Mouse (Mus musculus) layer of hippocampus, adult 9-11 months (tissue): ENCODE measurements around the gene Arid1b.

Source experiments
- DNase-seq: peaks from one replicate; pipeline ENCODE4 v3.0.0; 2022

Arid1b gene

GRCm38 (mm10) chr17:5165201-5165825 is 171.2 kb downstream of the Arid1b start:
- DNase-seq = no peak

GRCm38 (mm10) chr17:5166175-5166574 is 172.0 kb downstream of the Arid1b start:
- DNase-seq = no peak

DNA sequence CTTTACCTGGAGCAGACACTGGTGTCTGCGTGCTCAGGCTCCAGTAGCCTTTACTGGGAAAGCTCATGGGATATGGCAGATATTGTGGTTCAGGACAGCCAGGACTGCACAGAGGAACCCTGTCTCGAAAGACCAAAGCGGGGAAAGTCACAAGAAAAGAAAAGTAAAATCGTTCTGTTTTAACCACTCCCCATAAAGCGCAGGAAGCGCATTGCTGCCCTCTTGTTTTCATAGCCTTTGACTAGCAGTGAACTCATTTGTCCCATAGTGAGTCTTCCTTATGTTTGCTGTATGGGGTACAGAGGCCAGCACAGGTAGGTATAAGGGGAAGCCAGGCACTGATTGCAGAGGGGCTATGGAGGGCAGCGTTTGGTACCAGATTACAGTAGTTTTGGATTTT is 173.9 kb downstream of the Arid1b start:
- no peak for DNase-seq

GRCm38 (mm10) chr17:5168640-5169039 is 174.5 kb downstream of the Arid1b start:
- DNase-seq = no peak

DNA sequence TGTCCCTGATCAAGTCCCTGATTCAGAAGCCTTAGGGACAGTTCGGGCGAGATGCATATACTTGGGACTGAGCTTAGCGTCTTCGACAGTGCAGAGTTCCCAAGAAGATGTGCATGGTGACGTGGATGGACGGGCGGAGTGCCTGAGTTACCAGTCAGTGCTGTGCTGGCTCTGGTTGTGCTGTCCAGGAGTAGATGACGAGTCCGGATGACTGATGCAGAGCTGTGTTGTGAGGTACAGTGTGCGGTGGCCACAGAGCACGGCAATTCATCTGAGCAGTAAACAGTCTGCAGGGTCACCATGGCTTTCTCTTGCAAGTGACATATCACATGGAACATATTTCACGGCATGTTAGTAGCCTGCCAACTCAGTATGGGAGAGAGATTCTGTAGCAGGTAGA is 176.2 kb downstream of the Arid1b start:
- no peak for DNase-seq

DNA sequence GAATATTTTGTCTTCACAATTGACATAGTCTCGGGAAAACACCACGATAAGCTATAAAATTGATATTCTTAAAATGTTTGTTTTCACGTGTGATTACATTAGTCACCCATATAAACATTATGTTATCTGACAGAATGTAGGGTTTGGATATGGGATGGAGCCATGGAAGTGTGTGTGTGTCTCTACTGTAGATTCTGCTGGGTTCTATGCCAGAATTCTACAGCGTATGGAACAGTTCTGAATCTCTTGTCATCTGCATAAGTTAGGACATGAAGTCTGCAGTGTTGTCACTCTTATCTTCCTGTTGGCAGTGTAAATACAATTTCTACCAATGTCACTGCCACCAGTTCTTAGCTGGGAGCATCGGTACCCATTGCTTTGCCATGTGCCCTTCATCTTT is 177.3 kb downstream of the Arid1b start:
- DNase-seq = no peak

- DNase-seq = no peak
Observed at GRCm38 (mm10) chr17:5174426-5175020, 180.4 kb downstream of the Arid1b start.

- DNase-seq = peak; percentile 67
Observed at GRCm38 (mm10) chr17:5175535-5175934, 181.4 kb downstream of the Arid1b start.

DNA sequence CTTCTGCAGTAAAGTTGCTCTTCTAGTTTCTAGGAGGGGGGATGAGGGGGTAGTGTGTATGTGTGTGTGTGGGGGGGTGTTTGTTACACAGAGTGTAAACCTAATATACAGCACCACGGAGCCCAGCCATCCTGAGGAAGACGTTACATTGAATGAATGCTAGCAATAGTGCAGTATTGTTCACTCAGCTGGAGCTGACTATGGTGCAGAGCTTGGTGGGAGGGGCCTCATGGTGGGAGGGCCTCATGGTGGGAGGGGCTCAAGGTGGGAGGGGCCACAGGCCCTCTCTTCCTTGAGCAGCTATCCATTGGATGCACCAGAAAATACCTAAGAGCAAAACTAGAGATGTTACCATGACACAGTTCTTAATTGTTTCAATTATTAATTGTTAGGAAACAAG is 182.2 kb downstream of the Arid1b start:
- no peak for DNase-seq

DNA sequence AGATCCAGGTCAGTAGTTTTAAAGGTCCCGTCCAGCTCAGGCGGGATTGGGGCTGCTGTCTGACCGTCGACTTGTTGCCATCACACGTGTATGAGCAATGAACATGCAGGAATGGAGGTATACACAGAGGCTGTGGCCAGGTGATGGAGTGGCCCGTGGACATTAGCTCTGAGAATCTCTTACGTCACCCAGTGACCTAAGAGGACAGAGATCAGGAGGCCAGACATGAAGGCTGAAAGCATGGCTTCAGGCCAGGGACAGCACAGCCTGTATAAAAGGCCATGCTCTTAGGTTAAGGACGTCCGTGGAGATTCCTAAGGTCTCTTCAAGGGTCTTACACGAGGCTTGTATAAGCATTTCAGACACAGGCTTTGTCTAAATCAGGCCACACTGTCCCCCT is 184.4 kb downstream of the Arid1b start:
- DNase-seq = no peak

- no peak for DNase-seq
Observed at GRCm38 (mm10) chr17:5179004-5179403, 184.9 kb downstream of the Arid1b start.

DNA sequence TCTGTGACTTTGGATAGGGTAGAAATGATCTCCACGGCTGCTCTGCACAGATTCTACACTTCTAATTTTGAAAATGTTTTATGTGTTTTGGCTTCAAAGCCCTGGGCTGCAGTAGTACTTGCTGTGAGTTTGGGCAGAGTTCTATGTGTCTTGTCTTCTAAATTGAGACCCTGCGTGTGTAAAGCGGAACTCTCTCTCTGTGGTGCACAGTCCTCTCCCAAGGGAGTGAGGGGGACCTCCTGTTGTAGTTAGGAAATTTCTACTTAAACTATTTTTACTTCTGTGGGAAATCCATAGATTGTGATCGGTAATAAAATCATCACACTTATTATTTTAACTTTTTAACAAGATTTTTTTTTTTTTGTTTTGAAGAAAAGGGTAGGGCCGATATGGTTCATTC is 185.3 kb downstream of the Arid1b start:
- no peak for DNase-seq

- no peak for DNase-seq
Observed at GRCm38 (mm10) chr17:5179925-5180525, 185.9 kb downstream of the Arid1b start.

DNA sequence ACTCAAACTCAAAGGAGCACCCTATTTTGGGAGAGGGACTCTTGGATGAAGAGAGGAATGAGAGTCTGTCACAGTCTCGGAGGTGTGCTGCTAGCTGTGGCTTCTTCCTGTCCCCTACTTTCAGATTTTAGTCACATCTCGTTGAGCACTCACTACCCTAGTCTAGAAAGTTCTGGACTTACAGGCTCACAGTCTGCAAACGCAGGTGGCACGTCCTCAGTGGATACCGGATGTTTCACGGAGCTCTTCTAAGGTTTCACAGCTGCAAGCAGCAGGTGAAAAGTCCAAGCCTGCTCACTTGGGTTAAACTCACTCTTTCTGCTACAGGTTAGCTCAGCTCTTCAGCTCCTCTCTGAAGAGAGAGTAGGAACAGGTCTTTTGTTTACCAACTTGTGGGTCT is 186.8 kb downstream of the Arid1b start:
- DNase-seq = no peak

DNA sequence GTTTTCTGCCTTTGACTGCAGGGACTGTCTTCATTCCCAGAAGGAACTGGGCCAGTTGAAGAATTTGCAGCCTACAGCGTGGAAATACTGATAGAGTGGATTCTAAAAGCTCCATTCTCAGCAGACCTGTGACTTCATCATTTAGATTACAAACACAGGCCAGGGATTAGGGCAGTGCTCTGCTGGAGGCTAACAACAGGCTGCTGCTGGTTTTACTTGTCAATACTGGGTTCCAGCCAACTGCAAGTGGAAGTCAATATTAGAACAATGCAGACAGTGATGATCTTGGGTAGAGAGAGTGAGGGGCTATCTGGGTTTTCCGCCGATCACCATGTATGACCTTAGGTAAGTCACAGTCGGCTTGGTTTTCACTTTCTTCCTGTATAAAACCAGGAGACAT is 188.4 kb downstream of the Arid1b start:
- DNase-seq = no peak

DNA sequence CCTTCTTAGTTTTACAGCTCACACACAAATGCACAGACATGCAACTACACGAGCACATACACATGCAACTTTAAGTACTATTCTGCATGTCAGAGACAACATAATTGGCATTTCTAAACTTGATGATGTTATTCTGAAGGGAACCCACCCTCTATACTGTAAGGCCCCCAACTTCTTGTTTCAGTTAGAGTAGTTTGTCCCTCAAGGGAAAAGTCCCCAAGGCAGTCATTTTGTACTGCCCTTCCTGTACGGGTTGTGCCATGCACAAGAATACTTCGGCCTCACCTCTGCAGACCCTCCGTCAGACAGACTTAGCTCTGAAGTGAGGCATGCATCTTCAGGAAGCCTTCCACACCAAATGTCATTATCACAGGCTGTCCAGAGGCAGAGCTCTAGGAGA is 191.4 kb downstream of the Arid1b start:
- no peak for DNase-seq

DNA sequence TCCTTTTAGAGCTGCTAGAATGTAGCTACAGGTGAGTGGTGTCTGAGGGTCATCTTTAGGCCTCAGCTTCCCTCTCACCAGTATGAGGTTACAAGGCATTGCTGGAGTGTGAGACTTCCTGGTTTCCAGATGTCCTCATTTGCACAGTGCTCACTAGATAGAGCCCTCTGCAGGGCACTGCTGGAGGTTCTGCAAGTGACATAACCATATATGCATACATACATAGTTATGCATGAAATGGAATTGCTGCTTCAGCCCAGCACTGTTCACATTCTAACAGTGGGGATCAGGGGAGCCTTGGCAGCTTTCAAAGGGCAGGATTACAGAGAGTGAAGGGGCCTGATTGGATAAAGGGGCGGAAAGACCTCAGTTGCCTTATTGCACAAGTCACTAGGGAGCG is 193.4 kb downstream of the Arid1b start:
- no peak for DNase-seq

- DNase-seq = no peak
Observed at GRCm38 (mm10) chr17:5188400-5188799, 194.3 kb downstream of the Arid1b start.

- DNase-seq = peak; percentile 93
Observed at GRCm38 (mm10) chr17:5189551-5190351, 195.6 kb downstream of the Arid1b start.

DNA sequence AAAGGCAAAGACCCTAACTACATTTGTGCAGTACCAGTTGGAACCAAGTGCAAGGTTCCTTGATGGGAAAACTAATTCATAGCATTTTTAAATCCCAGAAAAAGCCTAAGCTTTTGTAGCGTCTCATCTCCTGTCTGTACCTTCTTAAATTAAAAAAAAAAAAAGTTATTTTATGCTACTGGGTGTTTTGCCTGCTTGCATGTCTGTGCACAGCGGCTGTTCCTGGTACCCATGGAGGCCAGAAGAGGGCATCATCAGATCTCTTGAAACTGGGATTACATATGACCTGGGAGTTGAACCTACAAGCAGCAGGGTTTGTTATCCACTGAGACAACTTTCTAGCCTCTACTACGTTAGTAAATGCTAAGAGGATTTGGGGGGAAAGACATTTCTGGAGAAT is 196.2 kb downstream of the Arid1b start:
- no peak for DNase-seq

DNA sequence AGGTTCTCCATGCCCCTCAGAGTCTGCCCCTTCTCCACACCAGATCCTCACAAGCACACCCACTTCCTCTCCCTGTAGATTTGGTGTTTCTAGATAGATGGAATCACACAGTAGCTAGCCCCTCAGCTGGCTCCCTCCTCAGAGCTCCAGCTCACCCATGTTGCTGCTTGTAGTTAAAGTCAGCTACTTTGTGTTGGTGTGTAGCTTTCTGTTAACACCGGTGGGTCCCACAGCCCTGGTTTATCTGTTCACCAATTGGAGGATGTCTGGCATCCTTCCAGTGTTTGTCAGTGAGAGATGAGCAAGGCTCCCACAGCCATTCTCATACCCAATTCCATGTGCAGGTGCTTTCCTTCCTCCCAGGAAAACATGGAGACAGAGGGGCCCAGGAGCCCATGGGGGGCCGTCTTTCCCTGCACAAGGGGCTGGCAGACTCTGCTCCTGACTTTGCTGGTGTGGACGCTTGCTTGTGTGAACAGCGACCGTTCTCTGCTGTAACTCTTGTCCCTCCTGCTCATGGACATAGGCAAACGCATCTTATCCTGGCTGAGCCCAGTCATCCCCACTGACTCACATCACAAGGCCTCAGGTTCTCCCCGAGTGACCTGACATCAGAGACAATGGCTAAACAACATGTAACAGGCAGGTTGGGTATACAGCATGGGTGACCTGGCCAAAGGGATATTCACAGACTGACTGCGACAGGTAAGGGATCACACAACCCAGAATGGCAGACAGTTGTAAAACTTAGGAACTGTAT is 200.2 kb downstream of the Arid1b start:
- no peak for DNase-seq

DNA sequence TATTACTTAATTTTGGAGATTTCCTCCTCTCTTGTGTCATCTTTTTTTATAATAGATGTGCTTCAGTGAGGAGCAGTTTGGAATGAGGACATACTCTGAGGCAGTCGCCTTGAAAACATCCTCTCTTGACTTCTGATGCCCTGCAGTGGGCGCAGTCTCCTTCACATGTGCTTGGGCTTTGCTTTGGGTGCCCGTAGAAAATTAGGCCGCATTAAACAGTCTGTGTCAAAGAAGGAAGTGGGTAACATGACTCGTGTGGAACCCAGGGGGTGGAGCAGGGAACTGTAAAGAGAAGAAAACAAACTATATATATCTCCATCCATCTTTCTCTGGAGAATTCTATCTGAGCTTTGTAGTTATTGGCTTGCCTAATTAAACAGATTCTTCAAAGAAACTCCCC is 201.3 kb downstream of the Arid1b start:
- no peak for DNase-seq

DNA sequence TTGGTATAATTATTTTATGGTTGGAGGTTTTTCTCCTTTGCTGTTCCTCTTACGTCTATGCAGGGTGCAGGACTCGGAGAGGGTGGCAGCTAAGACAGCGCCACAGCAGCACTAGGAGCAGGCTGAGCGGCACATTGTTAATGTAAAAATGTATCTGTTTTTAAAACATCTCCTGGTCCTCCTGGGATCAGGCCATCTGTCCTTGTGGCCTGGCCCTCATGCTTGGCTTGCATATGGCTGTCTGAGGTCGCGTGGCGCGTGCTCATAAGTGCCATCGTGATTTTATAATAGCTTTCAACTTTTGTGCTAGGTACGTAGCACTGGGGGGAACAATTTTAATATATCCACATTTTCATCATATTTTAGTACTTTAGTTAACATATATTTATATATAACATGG is 201.9 kb downstream of the Arid1b start:
- DNase-seq = no peak
